Mouse (Mus musculus) ovary, postnatal 14 days (tissue): ENCODE results near the gene Cacna1c.

Experiments
- DNase-seq: peaks from one replicate; pipeline ENCODE4 v3.0.0; 2022; ENCODE audit warnings: low spot score

Cacna1c gene

DNA sequence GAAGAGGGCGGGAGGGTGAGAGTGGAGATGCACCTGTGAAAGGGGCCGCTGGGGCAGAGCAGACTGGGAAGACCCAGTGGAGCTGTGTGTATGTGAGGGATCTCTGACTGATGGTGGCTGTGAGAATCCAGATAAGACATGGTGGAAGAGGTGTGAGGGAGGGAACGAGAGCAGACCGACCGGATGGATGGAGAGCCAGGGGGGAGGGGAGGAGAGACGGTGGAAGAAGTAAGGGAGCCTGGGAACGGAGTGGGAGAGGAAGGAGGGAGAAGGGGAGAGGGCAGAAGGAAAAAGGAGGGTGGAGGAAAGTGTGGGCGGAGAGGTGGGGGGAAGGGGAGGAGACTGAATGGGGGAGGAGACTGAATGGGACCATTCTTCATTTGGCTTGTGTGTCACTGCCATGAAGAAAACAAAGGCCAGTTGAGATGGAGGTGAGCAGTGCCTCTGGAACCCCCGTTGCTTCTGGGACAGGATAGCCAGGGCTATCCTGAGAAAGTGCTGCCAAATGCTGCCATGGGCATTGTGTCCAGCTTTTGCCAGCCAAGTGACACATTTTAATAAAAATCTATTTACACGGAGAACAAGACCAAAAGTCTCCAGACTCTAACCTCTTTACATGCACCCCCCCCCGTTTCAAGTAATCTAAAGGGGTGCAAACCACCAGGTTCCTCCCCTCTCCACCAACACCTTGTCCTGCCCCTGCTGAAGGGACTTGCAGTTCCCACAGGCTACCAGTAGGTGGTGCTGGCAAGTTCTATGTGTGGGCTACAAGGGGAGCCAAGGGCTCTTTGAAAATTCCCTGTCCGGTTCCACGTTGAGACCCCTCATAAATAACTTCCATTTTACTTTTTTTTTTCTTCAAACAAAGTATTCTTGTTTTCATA is 273.6 kb downstream of the Cacna1c start:
- DNase-seq, result peak; percentile 71

GRCm38 (mm10) chr6:118908176-118908575 is 288.0 kb downstream of the Cacna1c start:
- no peak for DNase-seq

DNA sequence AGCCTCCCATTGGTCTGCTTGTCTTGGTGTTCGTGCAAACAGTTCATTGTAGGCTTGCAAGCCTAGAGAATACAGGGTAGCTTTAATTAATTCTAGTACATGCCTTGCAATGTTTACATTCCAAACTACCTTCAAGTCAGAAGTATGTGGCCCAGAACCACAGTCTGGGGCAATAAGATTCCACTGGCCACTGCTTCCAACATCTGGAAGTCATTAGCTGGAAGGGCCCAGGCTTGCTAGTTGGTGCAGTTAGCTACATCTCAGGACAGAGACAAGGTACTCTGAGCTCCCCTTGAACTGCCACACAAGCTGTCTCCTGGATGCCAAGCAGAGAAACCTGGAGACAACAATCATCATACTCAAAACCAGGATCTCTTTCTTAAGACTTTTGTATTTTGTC is 288.5 kb downstream of the Cacna1c start:
- no peak for DNase-seq

- DNase-seq, result no peak
Observed at GRCm38 (mm10) chr6:118906878-118907277, 289.3 kb downstream of the Cacna1c start.

GRCm38 (mm10) chr6:118899688-118900087 is 296.5 kb downstream of the Cacna1c start:
- no peak for DNase-seq

DNA sequence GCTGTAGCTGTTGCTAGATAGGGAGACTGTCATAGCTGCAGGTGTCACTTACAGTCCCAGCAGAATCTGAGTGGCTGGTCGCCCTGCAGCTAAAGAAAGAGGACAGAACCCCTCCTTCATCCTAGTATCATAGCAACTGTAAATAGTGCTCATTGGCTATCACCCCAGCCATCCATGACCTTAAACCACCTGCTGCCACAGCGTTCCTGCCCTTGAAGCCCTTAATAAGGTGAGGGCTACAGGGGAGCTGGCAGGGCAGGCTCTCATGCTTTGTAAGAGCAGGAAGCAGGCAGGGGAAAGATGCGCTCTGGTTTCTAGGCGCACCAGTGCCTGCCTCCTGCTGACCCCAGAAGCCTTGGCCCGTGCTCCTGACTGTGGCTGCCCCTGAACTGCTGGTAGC is 299.1 kb downstream of the Cacna1c start:
- no peak for DNase-seq

DNA sequence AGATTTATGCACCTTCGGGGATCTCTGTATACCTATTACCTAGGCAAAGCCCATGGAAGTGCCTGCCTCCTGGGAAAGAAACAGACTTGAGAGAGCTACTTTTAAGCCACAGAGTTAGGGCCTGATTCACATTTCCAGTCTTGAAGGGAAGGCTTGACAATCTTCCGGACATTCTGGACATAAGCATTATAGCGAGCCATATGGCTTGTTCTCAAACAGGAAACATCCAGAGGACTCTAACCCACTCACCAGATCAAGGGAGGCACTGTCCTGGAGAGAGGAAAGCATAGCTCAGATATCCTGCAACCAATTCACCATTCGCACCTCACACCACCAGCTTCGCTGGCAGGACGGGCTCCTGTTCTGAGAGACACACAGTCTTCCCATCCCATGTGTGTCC is 302.2 kb downstream of the Cacna1c start:
- DNase-seq, result no peak

DNA sequence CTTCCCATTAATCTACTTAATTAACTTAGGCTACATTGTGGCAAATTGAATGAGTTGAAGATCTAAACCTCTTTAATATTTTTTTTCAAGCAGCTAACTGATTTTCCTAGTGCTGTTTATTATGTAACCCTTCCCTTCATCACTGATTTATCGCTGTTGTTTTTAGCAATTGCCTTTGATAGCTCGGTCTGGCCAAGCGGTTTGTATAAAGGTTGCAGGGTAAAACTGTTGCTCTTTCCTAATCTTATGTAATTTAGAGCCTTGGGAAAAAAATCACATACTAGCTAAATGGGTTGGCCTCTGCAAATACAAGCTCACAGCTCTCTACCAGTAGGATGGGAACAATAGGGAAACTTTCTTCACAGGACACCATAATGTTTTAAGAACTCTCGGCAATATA is 306.8 kb downstream of the Cacna1c start:
- no peak for DNase-seq

GRCm38 (mm10) chr6:118887032-118887431 is 309.2 kb downstream of the Cacna1c start:
- DNase-seq, result no peak

- no peak for DNase-seq
Observed at GRCm38 (mm10) chr6:118884961-118885360, 311.3 kb downstream of the Cacna1c start.

- DNase-seq, result no peak
Observed at GRCm38 (mm10) chr6:118884073-118884551, 312.1 kb downstream of the Cacna1c start.

GRCm38 (mm10) chr6:118876204-118876603 is 320.0 kb downstream of the Cacna1c start:
- DNase-seq, result peak; percentile 29

- no peak for DNase-seq
Observed at GRCm38 (mm10) chr6:118870241-118870841, 325.9 kb downstream of the Cacna1c start.

DNA sequence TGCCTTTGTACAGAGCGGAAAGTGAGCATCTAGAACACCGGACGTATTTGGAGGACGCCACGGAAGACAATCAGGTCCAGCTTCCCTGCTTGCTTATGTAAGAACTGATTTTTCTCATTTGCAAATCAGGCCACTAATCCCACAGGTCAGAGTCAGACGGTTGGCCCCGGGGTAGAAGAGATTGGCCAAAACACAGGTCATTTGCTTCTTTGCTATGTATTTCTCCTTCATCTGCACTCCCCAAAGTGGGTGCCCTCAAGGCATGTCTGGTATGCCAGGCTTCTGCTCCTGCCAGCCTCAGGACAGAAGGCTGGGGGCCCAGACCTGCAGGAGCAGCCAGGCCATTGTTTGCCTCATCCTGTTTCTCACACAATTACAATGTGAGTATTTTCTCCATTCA is 328.8 kb downstream of the Cacna1c start:
- DNase-seq, result no peak

DNA sequence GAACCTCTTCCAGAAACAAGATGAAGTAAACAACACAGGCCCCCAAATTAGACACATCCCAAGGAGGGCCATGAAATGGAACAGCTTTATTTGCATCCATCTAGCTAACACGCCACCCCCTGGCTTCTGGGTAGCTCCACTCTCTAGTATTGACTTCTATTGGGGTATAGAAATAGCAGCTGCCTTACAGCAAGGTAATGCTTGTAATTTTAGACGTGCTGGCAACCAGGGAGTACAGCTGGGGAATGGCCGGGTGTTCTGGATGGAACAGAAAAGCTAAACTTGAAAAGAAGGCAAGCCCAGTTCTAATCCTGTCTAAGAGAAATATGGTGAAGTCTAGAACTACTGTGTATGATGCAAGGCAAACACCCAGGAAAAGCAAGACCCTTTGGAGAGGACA is 329.3 kb downstream of the Cacna1c start:
- no peak for DNase-seq

GRCm38 (mm10) chr6:118865777-118866380 is 330.3 kb downstream of the Cacna1c start:
- DNase-seq, result no peak

DNA sequence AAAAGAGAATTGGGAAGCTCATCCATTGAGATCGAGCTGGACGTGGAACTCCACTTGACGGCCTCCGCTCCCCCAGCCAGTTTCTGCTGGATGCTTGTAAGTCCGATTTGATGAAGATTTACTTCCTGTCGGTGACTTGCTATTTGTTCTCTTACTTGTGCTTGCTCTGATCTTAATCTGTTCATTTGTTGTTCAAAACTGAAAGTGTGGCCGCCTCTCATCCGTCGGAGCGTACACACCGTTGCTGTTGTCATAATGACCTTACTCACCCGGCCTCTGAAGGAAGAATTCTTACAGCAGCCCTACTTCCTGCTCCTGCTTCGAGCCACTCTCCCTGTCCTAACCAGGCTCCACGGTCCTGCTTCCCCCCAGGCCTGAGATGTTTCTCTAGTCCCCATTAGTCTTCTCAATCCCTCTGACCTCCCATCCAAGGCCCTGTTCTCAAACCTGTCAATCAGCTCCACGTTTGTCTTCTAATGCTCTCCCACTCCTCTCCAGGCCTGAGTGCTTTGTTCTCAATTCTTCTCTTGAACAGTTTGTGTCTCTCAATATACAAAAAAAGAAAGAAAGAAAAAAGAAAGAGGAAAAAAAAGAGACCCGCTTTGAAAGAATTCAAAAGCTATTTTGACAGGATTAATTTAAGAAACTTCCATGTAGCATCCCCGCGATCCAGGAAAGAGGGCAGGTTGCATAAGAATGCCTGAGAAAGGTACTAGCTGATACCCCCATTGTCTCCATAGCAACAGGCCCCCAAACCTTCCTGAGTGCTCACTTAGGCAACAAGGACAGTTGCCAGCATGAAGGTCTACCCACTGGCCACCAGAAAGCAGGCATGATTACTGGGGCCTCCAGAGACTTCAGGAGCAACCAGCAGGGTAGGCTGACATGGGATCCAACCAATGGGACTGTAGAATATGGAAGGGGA is 331.3 kb downstream of the Cacna1c start:
- no peak for DNase-seq

GRCm38 (mm10) chr6:118862727-118863126 is 333.5 kb downstream of the Cacna1c start:
- DNase-seq, result no peak

- no peak for DNase-seq
Observed at GRCm38 (mm10) chr6:118862091-118862490, 334.1 kb downstream of the Cacna1c start.

- DNase-seq, result no peak
Observed at GRCm38 (mm10) chr6:118858431-118858830, 337.8 kb downstream of the Cacna1c start.

DNA sequence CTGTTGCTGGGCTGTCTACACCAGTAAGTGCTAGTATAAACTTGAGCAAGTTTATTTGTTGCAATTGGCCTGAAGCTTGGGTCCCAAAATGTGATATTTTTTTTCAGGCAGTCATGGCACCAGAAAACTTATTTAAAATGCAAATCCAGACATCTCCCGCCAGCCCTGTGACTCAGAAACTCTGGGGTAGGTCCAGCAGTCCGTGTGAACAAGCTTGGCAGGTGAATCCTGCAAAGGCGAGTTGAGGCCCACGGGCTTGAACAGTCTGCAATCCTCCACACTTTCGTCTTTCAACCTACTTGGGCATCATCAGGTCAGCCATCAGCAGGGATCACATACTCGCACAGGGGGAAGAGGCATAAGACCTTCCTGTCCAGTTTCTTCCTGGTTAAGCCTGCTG is 344.1 kb downstream of the Cacna1c start:
- DNase-seq, result no peak

GRCm38 (mm10) chr6:118851086-118851485 is 345.1 kb downstream of the Cacna1c start:
- DNase-seq, result no peak
